Mouse (Mus musculus) embryonic facial prominence, embryonic 13.5 days (tissue): Measurements from ENCODE around the gene Ippk. TPM values are rescaled to one million over a fixed set of nuclear protein-coding genes. Genes with fewer than 3 reads are reported as not detected.

Experiments
- ATAC-seq: fragments of 200-750 bp; cut with Nextera tagmentation; 2 replicates; pipeline ENCODE4 v1.8.0; 2017; ENCODE audit warnings: low read depth; ENCODE audit not compliant: insufficient number of reproducible peaks, insufficient read depth, low FRiP score, low TSS enrichment
- H3K27ac ChIP-seq: fragments of 300-500 bp; sonication (generic); 2 replicates; pipeline ENCODE4 v1.5.1; 2015; ENCODE audit warnings: moderate library complexity, mild to moderate bottlenecking, inconsistent platforms
- H3K27me3 ChIP-seq: fragments of 300-500 bp; sonication (generic); 2 replicates; pipeline ENCODE4 v1.6.1; 2015; ENCODE audit warnings: mild to moderate bottlenecking, inconsistent platforms
- H3K36me3 ChIP-seq: fragments of 300-500 bp; sonication (generic); 2 replicates; pipeline ENCODE4 v1.6.1; 2015; ENCODE audit warnings: mild to moderate bottlenecking, inconsistent platforms
- H3K4me1 ChIP-seq: fragments of 300-500 bp; sonication (generic); 2 replicates; pipeline ENCODE4 v1.6.1; 2015; ENCODE audit warnings: inconsistent platforms
- H3K4me2 ChIP-seq: fragments of 300-500 bp; sonication (generic); 2 replicates; pipeline ENCODE4 v1.6.1; 2015; ENCODE audit warnings: moderate library complexity, mild to moderate bottlenecking, inconsistent platforms
- H3K4me3 ChIP-seq: fragments of 300-500 bp; sonication (generic); 2 replicates; pipeline ENCODE4 v1.5.1; 2015; ENCODE audit warnings: mild to moderate bottlenecking, inconsistent platforms
- H3K9ac ChIP-seq: fragments of 300-500 bp; sonication (generic); 2 replicates; pipeline ENCODE4 v1.6.1; 2015; ENCODE audit warnings: mild to moderate bottlenecking, inconsistent platforms
- H3K9me3 ChIP-seq: fragments of 300-500 bp; sonication (generic); 2 replicates; pipeline ENCODE4 v1.6.1; 2016; ENCODE audit warnings: inconsistent platforms
- WGBS: fragments of 180-500 bp; shearing (Covaris S2); methylation state at CpG from one replicate; pipeline ENCODE4 v1.1.7; 2015; ENCODE audit warnings: mixed read lengths; 5-methylcytosine and 5-hydroxymethylcytosine counted together
- polyA plus RNA-seq: library from polyadenylated mRNA; unstranded; fragments of >200 nt; fragmentation: Nextera tagmentation; extraction: Ambion mirVana; gene quantifications from 2 replicates; pipeline ENCODE4 v1.2.1, GENCODE M21; 2015

Gene Ippk
- polyA plus RNA-seq, 1 experiment from 2014 or later, result 14.4 TPM

- no peak for ATAC-seq
- Histone ChIP-seq H3K27ac (peak overlapping the region; percentile 97), H3K4me1 (peaks cover 29% of the 10 kb centered on the region), H3K4me3 (no peak overlapping the region), H3K27me3 (no peaks in the 10 kb centered on the region), H3K9ac (no peak overlapping the region), H3K9me3 (no peaks in the 10 kb centered on the region), H3K4me2 (no peak overlapping the region), H3K36me3 (peaks cover 22% of the 10 kb centered on the region)
- 34% methylated on average over 2 of the region's 2 CpGs for WGBS
Measured at GRCm38 (mm10) chr13:49467585-49467984, 46.5 kb downstream of the Ippk start.

DNA sequence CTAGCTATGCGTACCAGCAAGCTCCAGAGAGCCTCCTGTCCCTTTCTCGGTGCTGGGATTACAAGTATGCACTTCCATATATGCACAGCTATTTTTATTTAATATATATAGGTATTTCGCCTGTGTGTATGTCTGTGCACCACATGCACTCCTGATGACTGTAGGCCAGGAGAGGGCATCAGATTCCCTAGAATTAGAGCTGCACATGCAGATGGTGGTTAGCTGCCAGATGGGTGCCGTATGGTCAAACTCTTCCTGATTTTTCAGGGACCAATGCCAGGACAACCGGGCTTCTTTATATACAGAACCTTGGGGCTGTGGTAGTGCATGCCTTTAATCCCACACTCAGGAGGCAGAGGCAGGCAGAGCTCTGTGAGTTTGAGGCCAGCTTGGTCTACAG, 48.0 kb downstream of the Ippk start:
- H3K27ac ChIP-seq, result no peak overlapping the region
- H3K9ac ChIP-seq, result no peak overlapping the region

DNA sequence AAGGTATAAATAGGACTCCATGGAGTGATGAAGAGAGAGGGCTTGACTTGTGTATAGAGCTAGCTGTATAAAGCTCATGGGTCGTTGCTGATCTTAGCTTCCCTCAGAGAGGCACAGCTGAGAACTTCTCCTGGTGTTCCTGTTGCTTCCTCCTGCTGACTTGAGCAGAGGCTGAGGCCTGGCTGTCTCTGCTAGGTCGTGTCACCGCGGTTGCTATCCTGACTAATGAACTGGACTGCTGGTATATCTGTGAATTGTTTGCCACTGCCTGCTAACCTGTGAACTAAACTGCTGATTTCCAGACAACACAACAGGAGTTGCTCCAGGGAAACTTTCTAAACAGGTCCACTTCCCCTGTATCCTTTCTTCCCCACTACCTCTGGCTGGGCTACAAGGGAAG, 49.3 kb downstream of the Ippk start:
- 92% methylated on average over 4 of the region's 4 CpGs for WGBS
- no peak for ATAC-seq
- H3K4me3 ChIP-seq, result no peak overlapping the region
- no peaks in the 10 kb centered on the region for H3K9me3 ChIP-seq
- H3K4me1 ChIP-seq, result peaks cover 29% of the 10 kb centered on the region
- no peak overlapping the region for H3K4me2 ChIP-seq
- H3K36me3 ChIP-seq, result peaks cover 3% of the 10 kb centered on the region; the same call in 1 of the 2 replicates
- H3K27me3 ChIP-seq, result no peaks in the 10 kb centered on the region
- no peak overlapping the region for H3K9ac ChIP-seq
- no peak overlapping the region for H3K27ac ChIP-seq

More for the DNA sequence above, 48.0 kb downstream of the Ippk start:
- H3K4me1 ChIP-seq, result peaks cover 29% of the 10 kb centered on the region
- H3K36me3 ChIP-seq, result peaks cover 16% of the 10 kb centered on the region
- H3K27me3 ChIP-seq, result no peaks in the 10 kb centered on the region
- H3K4me2 ChIP-seq, result no peak overlapping the region
- no peak overlapping the region for H3K4me3 ChIP-seq
- H3K9me3 ChIP-seq, result no peaks in the 10 kb centered on the region
- WGBS, result 87% methylated on average over 5 of the region's 5 CpGs
- no peak for ATAC-seq

GRCm38 (mm10) chr13:49470806-49471205, 49.8 kb downstream of the Ippk start:
- Histone ChIP-seq H3K4me1 (peaks cover 25% of the 10 kb centered on the region), H3K27ac (no peak overlapping the region), H3K9me3 (no peaks in the 10 kb centered on the region), H3K27me3 (no peaks in the 10 kb centered on the region), H3K4me2 (no peak overlapping the region), H3K4me3 (no peak overlapping the region), H3K36me3 (no peaks in the 10 kb centered on the region), H3K9ac (no peak overlapping the region)
- no peak for ATAC-seq
- WGBS, result 78% methylated on average over 4 of the region's 4 CpGs

- WGBS, result 63% methylated on average over 4 of the region's 4 CpGs
- ATAC-seq, result no peak
Measured at GRCm38 (mm10) chr13:49471981-49472675, 51.1 kb downstream of the Ippk start.

DNA sequence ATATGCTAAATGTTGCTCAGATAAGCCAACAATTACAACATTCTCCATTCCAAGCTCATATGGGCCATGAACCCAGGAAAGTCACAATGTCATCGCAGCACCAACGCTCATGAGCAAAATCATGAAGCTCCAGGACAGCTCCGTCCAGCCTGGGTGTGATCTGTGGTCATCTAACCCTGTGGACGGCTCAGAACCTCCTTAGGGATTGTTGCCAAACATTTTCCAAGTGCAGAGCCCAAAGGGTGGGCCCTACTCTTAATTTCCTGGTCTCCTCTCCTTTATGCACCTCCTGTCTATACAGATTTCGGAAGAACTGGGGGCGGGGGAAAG, 51.6 kb downstream of the Ippk start:
- Histone ChIP-seq H3K4me2 (no peak overlapping the region), H3K27me3 (no peaks in the 10 kb centered on the region), H3K36me3 (no peaks in the 10 kb centered on the region), H3K4me3 (no peak overlapping the region), H3K9me3 (no peaks in the 10 kb centered on the region), H3K9ac (no peak overlapping the region), H3K27ac (no peak overlapping the region), H3K4me1 (peaks cover 9% of the 10 kb centered on the region)
- ATAC-seq, result no peak
- WGBS, result 90% methylated on average over 6 of the region's 6 CpGs

More at GRCm38 (mm10) chr13:49471981-49472675, 51.1 kb downstream of the Ippk start:
- H3K27me3 ChIP-seq, result no peaks in the 10 kb centered on the region
- no peak overlapping the region for H3K27ac ChIP-seq
- no peak overlapping the region for H3K4me3 ChIP-seq
- no peak overlapping the region for H3K9ac ChIP-seq
- peaks cover 11% of the 10 kb centered on the region for H3K4me1 ChIP-seq
- no peaks in the 10 kb centered on the region for H3K9me3 ChIP-seq
- H3K4me2 ChIP-seq, result no peak overlapping the region
- no peaks in the 10 kb centered on the region for H3K36me3 ChIP-seq

GRCm38 (mm10) chr13:49477887-49478286, 56.8 kb downstream of the Ippk start:
- Histone ChIP-seq H3K4me3 (no peak overlapping the region), H3K9ac (no peak overlapping the region), H3K9me3 (no peaks in the 10 kb centered on the region), H3K4me2 (no peak overlapping the region), H3K36me3 (no peaks in the 10 kb centered on the region), H3K4me1 (peaks cover 23% of the 10 kb centered on the region), H3K27me3 (no peaks in the 10 kb centered on the region), H3K27ac (peak overlapping the region; percentile 48; the same call in 1 of the 2 replicates)
- 70% methylated on average over 3 of the region's 3 CpGs for WGBS
- no peak for ATAC-seq

- H3K4me1 ChIP-seq, result peaks cover 23% of the 10 kb centered on the region
- H3K27me3 ChIP-seq, result no peaks in the 10 kb centered on the region
- ATAC-seq, result no peak
- H3K4me2 ChIP-seq, result no peak overlapping the region
- no peak overlapping the region for H3K4me3 ChIP-seq
- WGBS, result 90% methylated on average over 6 of the region's 6 CpGs
- H3K27ac ChIP-seq, result peak overlapping the region; percentile 79
- H3K9me3 ChIP-seq, result no peaks in the 10 kb centered on the region
- no peak overlapping the region for H3K9ac ChIP-seq
- H3K36me3 ChIP-seq, result no peaks in the 10 kb centered on the region
Measured at GRCm38 (mm10) chr13:49478851-49479374, 57.9 kb downstream of the Ippk start.

DNA sequence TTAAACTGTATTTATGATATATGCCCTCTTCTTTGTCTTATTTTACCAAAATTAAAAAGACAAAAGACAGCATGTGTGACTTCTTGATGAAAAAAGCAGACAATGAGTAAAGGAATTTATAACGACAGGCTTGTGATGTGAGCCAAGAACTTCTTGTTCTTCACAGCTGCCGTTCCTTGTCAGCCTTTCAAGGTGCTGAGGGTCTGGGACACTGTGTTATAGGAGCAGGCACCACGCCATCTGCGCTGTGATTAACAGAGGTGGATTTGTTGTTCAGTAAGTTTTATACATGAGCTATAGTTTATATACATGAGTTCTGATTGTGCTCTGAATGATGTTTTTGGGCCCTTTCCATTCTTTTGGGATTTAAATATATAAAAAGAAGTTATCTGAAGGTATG, 58.4 kb downstream of the Ippk start:
- Histone ChIP-seq H3K27ac (peak overlapping the region; percentile 79), H3K4me2 (no peak overlapping the region), H3K36me3 (no peaks in the 10 kb centered on the region), H3K4me1 (peaks cover 23% of the 10 kb centered on the region), H3K9ac (no peak overlapping the region), H3K27me3 (no peaks in the 10 kb centered on the region), H3K9me3 (no peaks in the 10 kb centered on the region), H3K4me3 (no peak overlapping the region)
- 81% methylated on average over 4 of the region's 4 CpGs for WGBS
- no peak for ATAC-seq

- no peak overlapping the region for H3K4me3 ChIP-seq
- H3K36me3 ChIP-seq, result no peaks in the 10 kb centered on the region
- no peak overlapping the region for H3K4me2 ChIP-seq
- H3K9me3 ChIP-seq, result no peaks in the 10 kb centered on the region
- peaks cover 26% of the 10 kb centered on the region for H3K4me1 ChIP-seq
- peak overlapping the region; percentile 92; the same call in 1 of the 2 replicates for H3K27ac ChIP-seq
- H3K27me3 ChIP-seq, result no peaks in the 10 kb centered on the region
- H3K9ac ChIP-seq, result no peak overlapping the region
- ATAC-seq, result peak; percentile 79
- 54% methylated on average over 2 of the region's 2 CpGs for WGBS
Measured at GRCm38 (mm10) chr13:49480057-49480456, 59.0 kb downstream of the Ippk start.

GRCm38 (mm10) chr13:49480551-49480950, 59.5 kb downstream of the Ippk start:
- no peak overlapping the region for H3K4me2 ChIP-seq
- no peak for ATAC-seq
- H3K4me1 ChIP-seq, result peaks cover 30% of the 10 kb centered on the region
- H3K27me3 ChIP-seq, result no peaks in the 10 kb centered on the region
- H3K9ac ChIP-seq, result no peak overlapping the region
- H3K36me3 ChIP-seq, result no peaks in the 10 kb centered on the region
- H3K27ac ChIP-seq, result peak overlapping the region; percentile 92
- H3K4me3 ChIP-seq, result no peak overlapping the region
- WGBS, result 50% methylated on average over 5 of the region's 5 CpGs
- H3K9me3 ChIP-seq, result no peaks in the 10 kb centered on the region

DNA sequence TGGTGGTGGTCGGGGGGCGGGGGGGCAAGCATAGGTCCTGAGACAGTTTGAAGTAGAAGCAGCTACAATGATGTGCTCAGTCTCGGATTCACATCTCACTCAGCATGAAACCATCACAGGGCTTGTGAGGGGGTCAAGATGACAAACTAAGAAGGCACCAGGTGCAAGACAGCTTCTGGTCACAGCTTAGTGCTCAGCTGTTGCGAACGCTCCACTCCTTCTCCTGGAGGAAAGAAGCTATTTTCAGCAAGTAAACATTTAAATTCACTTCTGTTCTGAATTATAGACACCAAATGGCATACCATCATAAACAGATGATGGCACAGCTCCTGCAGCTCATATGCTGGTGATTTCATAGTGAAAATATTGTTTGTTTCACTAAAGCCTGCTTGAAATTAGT, 64.3 kb downstream of the Ippk start:
- no peaks in the 10 kb centered on the region for H3K9me3 ChIP-seq
- H3K4me1 ChIP-seq, result peaks cover 20% of the 10 kb centered on the region
- no peaks in the 10 kb centered on the region for H3K36me3 ChIP-seq
- WGBS, result 53% methylated on average over 5 of the region's 5 CpGs
- H3K9ac ChIP-seq, result no peak overlapping the region
- H3K4me3 ChIP-seq, result no peak overlapping the region
- no peaks in the 10 kb centered on the region for H3K27me3 ChIP-seq
- peak overlapping the region; percentile 76 for H3K27ac ChIP-seq
- peak overlapping the region; percentile 26; the same call in 1 of the 2 replicates for H3K4me2 ChIP-seq
- ATAC-seq, result no peak
